Mouse (Mus musculus) small intestine, adult 10 weeks (tissue): ENCODE results near the gene Hal. TPM values are rescaled to one million over a fixed set of nuclear protein-coding genes. Genes with fewer than 3 reads are reported as not detected.

ENCODE experiments used
- polyA plus RNA-seq: library from polyadenylated mRNA; stranded (reverse); fragments of 350-450 nt; fragmentation: Illumina TruSeq; extraction: RNeasy Lipid Tissue Mini Kit (QIAGEN cat#74804); gene quantifications from one replicate; pipeline ENCODE4 v1.2.3, GENCODE M21; 2014; ENCODE audit warnings: low replicate concordance

Gene Hal
- 0.37 TPM for polyA plus RNA-seq

GRCm38 (mm10) chr10:93488066-93488827 is at the start of gene Hal:
Gene Hal (plus strand): TSS chr10:93488768.

GRCm38 (mm10) chr10:93539775-93540430 is 51.3 kb downstream of the Hal start, which contains the start of gene Amdhd1:
Gene Amdhd1 (minus strand): TSS chr10:93540033.

DNA sequence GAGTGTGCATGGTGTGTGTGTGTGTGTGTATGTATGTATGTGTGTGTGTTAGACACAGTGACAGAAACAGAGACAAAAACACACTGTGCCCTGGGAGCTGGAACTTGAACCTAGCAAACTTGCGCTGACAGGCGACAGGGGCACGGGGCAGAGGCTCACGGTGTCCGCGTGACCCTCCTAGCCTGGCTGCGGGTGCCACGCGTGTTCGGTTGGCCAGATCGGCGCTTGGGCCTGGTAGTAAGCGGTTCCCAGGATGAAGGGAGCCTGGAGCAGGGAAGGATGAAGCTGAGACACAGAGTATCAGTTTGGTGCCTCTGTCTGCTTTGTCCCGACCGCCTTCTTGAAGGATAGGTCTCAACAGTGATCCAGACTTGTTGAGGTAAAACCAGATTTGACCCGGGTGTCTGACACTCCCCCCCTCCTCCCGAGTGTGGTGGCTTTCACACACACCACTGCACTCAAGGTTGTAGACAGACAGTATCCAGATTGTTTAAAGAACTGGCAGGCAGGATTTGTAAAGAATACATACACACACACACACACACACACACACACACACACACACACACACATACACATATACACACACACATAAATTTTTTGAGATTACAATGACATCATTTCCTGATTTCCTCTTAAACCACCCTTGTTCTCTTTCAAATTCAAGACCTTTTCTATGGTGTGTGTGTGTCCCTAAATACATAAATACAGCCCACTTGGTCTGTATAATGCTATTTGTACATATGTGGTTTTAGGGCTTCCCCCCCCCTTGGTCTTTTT is 52.1 kb downstream of the Hal start, which contains the start of gene Ccdc38:
Gene Ccdc38, plus strand, starts transcription at position 202 of the 780 bp plus-strand sequence.

Other genes with a start within 250 kb of the Hal start
- 6.9 TPM for gene Elk3, start 177.6 kb upstream of the Hal start, polyA plus RNA-seq
- gene Lta4h, start 35.4 kb upstream of the Hal start, polyA plus RNA-seq: 156 TPM
- gene Amdhd1, start 51.3 kb downstream of the Hal start, polyA plus RNA-seq: not detected
- 0.26 TPM for gene Ccdc38, start 51.9 kb downstream of the Hal start, polyA plus RNA-seq
- gene Snrpf, start 100.9 kb downstream of the Hal start, polyA plus RNA-seq: 33.3 TPM
- 20.1 TPM for gene Ntn4, start 151.9 kb downstream of the Hal start, polyA plus RNA-seq